12 mouse cellular contexts compared by ENCODE assay signal in the genomic region with DNA sequence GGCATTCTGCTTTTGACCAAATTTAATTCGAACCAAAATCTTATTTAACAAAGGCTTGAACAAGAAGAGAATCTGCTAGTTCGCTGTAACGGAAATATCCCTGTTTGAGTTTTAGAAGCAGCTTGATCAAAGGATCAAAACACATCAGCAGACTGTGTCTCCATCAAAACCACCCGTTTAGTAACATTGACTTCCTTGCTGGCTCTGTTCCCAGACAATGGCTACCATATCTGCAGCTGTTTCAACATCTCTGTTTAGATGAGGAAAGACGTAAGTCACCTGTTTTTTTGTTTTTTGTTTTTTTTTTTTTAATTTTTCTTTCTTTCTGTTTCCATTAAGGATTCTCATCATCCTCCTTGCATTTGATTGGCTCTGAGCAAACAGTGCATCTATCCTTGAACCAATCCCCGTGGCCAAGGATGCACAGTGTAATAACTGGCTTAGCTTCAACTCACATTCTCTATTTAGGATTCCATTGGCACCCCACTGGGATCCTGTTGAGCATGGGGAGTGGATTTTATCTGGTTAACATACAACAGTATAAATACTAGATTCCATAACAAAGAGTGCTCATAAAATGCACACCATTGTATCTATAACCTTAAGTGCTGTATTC. TPM values are rescaled to one million over a fixed set of nuclear protein-coding genes. Genes with fewer than 3 reads are reported as not detected.
DNase-seq lines count a peak whose midpoint lies in the region; ATAC-seq and TF ChIP-seq lines count a peak whose summit lies in the region.
"Had no signal": no experiment of that assay in that cellular context is flagged by ENCODE, and none has a peak within 500 bp of the region (broad histone marks: within the 10 kb centered on the region; RNA-seq: fewer than 3 reads in every experiment).

No protein-coding gene starts in this region.

- peak; percentile 71 for ATAC-seq in common myeloid progenitor, adult 5-6 weeks (replicated peaks; ENCODE audit: low read depth, poor library complexity, severe bottlenecking)
- ATAC-seq in hindbrain, embryonic 12.5 days (ENCODE audit: low FRiP score), result no peak

- H3K9ac ChIP-seq in MEL (ENCODE audit: control insufficient read depth, low read depth, low read length, poor library complexity, severe bottlenecking), result no peak overlapping the region
- no peak overlapping the region for H3K9ac ChIP-seq in hindbrain, embryonic 12.5 days
- H3K9ac ChIP-seq: forebrain, embryonic 12.5 days had no signal

- TF ChIP-seq RAD21 in MEL (IDR thresholded peaks at IDR 0.05; ENCODE audit: low read depth, low read length), result no peak

- DNase-seq in kidney, postnatal 10 days, result peak; percentile 23
- DNase-seq in kidney, adult 11 months, result no peak
- DNase-seq in MEL (ENCODE audit: low read depth, low spot score), result peak; percentile 14
- peak; percentile 82 for DNase-seq in lung, postnatal 25 days (ENCODE audit: low spot score)
- no peak for DNase-seq in adrenal gland, postnatal 25 days
- no peak for DNase-seq in urinary bladder, postnatal 4 days (ENCODE audit: low spot score in 2 of 2)
- DNase-seq: cerebellum, adult 11-12 months; kidney, adult 18-20 months had no signal

- no peaks in the 10 kb centered on the region for H3K36me3 ChIP-seq in MEL (ENCODE audit: control insufficient read depth in 1 of 2, insufficient read depth in 2 of 2, low read length in 2 of 2)
- no peaks in the 10 kb centered on the region for H3K36me3 ChIP-seq in hindbrain, embryonic 12.5 days
- H3K36me3 ChIP-seq: forebrain, embryonic 12.5 days had no signal

- no peak overlapping the region for H3K27ac ChIP-seq in MEL (ENCODE audit: control insufficient read depth, low read depth, low read length)
- no peak overlapping the region for H3K27ac ChIP-seq in hindbrain, embryonic 12.5 days
- H3K27ac ChIP-seq: forebrain, embryonic 12.5 days had no signal

- 73% methylated on average over 6 of the region's 6 CpGs for WGBS in hindbrain, embryonic 12.5 days

- no peaks in the 10 kb centered on the region for H3K4me1 ChIP-seq in MEL (ENCODE audit: control insufficient read depth in 1 of 2, insufficient read depth in 2 of 2, low read length in 2 of 2)
- H3K4me1 ChIP-seq in hindbrain, embryonic 12.5 days, result peaks cover 3% of the 10 kb centered on the region; the same call in 1 of the 2 replicates
- H3K4me1 ChIP-seq: forebrain, embryonic 12.5 days had no signal

- no peaks in the 10 kb centered on the region for H3K79me2 ChIP-seq in MEL (ENCODE audit: control insufficient read depth, insufficient read depth, low read length, poor library complexity)

- H3K4me3 ChIP-seq in MEL (ENCODE audit: control insufficient read depth in 1 of 2, insufficient read depth in 1 of 2, low read depth in 2 of 2, low read length in 2 of 2), result no peak overlapping the region
- no peak overlapping the region for H3K4me3 ChIP-seq in hindbrain, embryonic 12.5 days
- H3K4me3 ChIP-seq: forebrain, embryonic 12.5 days; megakaryocyte, embryonic 14.5 days had no signal

- no peak for TF ChIP-seq CTCF in MEL (IDR thresholded peaks at IDR 0.05 in 2 of 3, conservative IDR thresholded peaks at IDR 0.05 in 1 of 3; ENCODE audit: control insufficient read depth in 1 of 3, insufficient read depth in 1 of 3, low read depth in 2 of 3, low read length in 3 of 3, poor library complexity in 1 of 3, severe bottlenecking in 1 of 3)

- no peaks in the 10 kb centered on the region for H3K27me3 ChIP-seq in MEL (ENCODE audit: control insufficient read depth in 1 of 2, insufficient read depth in 2 of 2, low read length in 2 of 2)
- H3K27me3 ChIP-seq in hindbrain, embryonic 12.5 days, result no peaks in the 10 kb centered on the region
- H3K27me3 ChIP-seq: forebrain, embryonic 12.5 days had no signal

- no peak overlapping the region for H3K4me2 ChIP-seq in hindbrain, embryonic 12.5 days (replicated peaks)
- H3K4me2 ChIP-seq: forebrain, embryonic 12.5 days had no signal

- no peak for TF ChIP-seq POLR2A in MEL (IDR thresholded peaks at IDR 0.05; ENCODE audit: control insufficient read depth in 1 of 2, insufficient read depth in 1 of 2, low read depth in 1 of 2, low read length in 2 of 2, poor library complexity in 1 of 2)

- TF ChIP-seq EP300 in MEL (IDR thresholded peaks at IDR 0.05; ENCODE audit: low read depth in 1 of 2, low read length in 2 of 2), result no peak

- H3K9me3 ChIP-seq in MEL (replicated peaks; ENCODE audit: insufficient read depth, low read length), result no peaks in the 10 kb centered on the region
- H3K9me3 ChIP-seq in hindbrain, embryonic 12.5 days (replicated peaks), result no peaks in the 10 kb centered on the region
- H3K9me3 ChIP-seq: forebrain, embryonic 12.5 days had no signal

TF ChIP-seq in MEL, 35 proteins besides CTCF, POLR2A, EP300 and RAD21:
- TF ChIP-seq ZKSCAN1 (IDR thresholded peaks at IDR 0.05; ENCODE audit: low read depth, low read length), result no peak
- 0 out of 2 replicates have a peak, but pooled peaks have one; percentile 27 for TF ChIP-seq ZNF384 (IDR thresholded peaks at IDR 0.05; ENCODE audit: low read depth, low read length)
- TF ChIP-seq GATA1 (IDR thresholded peaks at IDR 0.05; ENCODE audit: low read depth, low read length), result no peak
- 0 out of 2 replicates have a peak, but pooled peaks have one; percentile 19 for TF ChIP-seq ETS1 (IDR thresholded peaks at IDR 0.05; ENCODE audit: low read depth, low read length)

RNA-seq across cellular contexts. Expression of a gene that starts 20.7 kb away (rescaled TPM):
- 94.9 and 97.6 TPM in 2 replicates for total RNA-seq in MEL (2012; rRNA removed)
- polyA plus RNA-seq in MEL (2012; ENCODE audit: insufficient read depth in 1 of 2, insufficient read length in 2 of 2, low read depth in 1 of 2, low replicate concordance in 2 of 2, missing spikeins in 1 of 2), result 100 to 1,000 TPM in 1 of 2 experiments, 10 to 100 TPM in 1; 81.9 to 263 TPM
- 88.4 and 91.5 TPM in 2 replicates for total RNA-seq in common myeloid progenitor, adult 5-6 weeks (2017)
- polyA plus RNA-seq in hindbrain, embryonic 12.5 days (2016; fragmentation: Nextera tagmentation; extraction: Ambion mirVana), result 122 and 123 TPM in 2 replicates
- total RNA-seq in adrenal gland, postnatal 25 days (2021), result 112 and 116 TPM in 2 replicates

Comparison
In these comparisons a context has a peak if more than half of its experiments do, and no peak if none do; other contexts are left out.
1. DNase-seq: peak in kidney, postnatal 10 days (single experiment), MEL (single experiment) and lung, postnatal 25 days (single experiment); none in kidney, adult 11 months (single experiment), adrenal gland, postnatal 25 days (single experiment) and urinary bladder, postnatal 4 days (0 of 2).